Mouse (Mus musculus): Measurements from ENCODE around the gene Rdh5.

Rdh5 gene

DNA sequence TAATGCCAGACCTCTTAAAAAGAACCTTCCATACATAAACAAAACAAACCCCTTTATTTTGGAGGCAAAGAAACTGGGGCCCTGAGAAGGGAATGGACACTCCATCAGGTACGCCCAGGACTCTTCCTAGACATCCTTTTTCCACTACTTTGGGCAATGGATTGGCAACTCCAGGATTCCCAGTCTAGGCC lies at the start of gene Rdh5:
TSS of gene Rdh5 (minus strand) at position 67 of the 191 bp plus-strand sequence.
- DNase-seq (ENCODE audit: low spot score in 2 of 2) = no peak

DNA sequence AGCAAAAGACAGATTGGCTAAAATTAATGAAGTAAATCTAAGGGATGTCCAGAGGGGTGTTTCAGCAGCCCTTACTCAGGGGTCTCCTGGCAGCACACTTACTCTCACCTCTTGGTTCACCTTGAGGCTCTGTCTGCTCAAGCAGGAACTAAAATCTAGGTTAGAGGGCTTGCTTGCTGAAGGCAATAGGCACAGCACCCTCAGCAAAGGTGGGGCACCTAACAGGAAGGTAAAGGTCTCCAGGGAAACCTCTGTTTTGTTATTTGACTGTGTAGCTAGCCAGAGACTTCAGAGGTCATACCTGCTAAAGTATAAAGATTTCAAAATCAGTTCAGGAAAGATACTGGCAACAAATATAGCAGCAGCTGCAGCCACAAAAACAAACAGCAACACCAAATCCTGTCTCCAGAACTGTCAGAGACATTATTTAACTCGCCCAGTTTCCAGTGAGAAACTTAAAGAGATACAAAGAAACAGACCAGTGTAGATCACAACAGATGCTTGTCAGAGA lies 48.1 kb upstream of the Rdh5 start:
- no peak for DNase-seq (ENCODE audit: low spot score in 2 of 2)

DNA sequence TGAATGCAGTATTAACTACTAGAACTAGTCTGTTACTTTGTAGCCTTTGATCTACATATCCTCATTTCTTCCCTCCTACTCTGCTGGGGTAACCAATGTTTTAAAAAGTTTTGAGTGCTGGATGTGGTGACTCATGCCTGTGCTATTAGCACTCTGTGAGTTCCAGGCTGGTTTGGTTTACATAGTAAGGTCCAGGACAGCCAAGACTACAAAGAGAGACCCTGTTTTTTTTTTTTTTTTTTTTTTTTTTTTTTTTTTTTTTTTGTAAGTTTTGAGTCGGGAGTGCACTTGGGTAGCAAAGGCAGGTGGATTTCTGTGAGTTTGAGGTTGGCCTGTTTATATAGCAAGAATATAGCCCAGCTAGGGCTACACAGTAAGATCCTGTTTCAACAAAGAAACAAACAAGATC lies 45.7 kb upstream of the Rdh5 start:
- no peak for DNase-seq (ENCODE audit: low spot score in 2 of 2)

- no peak for DNase-seq (ENCODE audit: low spot score in 2 of 2)
Observed at GRCm38 (mm10) chr10:128965871-128966270, 43.2 kb upstream of the Rdh5 start.

DNA sequence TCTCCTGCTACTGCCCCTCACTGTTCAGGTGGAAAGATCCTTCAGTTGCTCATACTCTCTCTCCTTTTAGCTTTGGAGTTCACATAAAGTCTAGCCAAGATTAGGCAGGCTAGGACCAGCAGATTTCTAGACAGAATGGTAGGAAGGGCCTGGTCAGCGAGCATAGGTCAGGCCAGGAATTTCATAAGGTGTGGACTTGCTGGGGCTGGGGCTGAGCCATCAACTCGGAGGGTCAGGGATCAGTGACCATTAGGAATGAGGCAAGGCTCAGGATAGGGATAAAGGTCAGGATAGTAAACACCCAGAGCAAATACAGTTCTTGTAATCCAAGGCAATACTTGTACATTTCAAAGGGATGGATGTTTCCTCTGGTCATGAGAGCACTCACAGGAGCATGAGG lies 42.3 kb upstream of the Rdh5 start:
- no peak for DNase-seq (ENCODE audit: low spot score in 2 of 2)

DNA sequence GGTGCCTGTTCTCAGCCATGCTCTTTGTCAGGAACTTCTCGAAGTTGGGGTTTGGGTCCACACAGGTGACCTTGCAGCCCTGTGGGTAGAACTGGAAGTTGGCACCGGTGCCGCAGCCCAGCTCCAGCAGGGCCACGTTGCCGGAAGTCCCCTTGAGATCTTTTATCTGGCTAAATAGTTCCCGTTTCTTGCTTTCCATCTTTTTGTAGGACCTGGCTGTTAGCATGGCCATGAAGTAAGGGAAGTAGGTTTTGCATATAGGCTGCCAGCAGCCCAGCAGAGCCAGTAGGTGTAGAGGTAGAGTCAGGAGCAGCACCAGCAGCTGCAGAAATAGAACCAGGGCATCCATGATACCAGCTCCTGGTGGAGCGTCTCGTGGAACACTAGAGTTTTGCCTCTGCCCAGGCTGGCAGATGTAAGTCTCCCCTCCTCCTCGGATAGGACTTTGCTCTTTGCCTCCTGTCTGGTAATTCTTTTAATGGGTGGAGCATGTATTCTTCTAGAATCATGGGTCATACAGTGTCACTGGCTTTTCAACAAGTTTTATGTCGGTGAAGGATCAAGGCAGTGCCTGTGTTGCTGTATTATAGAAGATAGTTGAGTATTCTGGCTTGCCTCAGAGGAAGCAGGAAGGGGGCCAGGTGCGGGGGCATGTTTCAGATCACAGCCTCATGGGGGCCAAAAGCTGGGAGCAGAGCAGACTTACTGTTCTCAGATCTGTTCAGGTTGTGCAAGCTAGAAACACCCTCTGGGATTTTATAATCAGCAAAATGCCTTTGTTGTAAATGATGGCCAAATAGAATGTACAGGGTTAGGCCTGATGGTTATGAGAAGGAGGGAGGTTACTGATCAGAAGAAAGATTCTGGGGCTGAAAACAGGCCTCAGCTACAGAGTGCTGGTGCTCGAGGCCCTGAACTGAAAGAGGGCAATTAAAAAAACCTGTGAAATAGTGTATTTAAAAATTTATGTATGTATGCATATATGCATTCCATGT lies 38.2 kb upstream of the Rdh5 start, which contains the start of gene Mettl7b:
TSS of gene Mettl7b (minus strand) at position 399 of the 995 bp plus-strand sequence.
- DNase-seq (ENCODE audit: low spot score in 2 of 2) = no peak

DNA sequence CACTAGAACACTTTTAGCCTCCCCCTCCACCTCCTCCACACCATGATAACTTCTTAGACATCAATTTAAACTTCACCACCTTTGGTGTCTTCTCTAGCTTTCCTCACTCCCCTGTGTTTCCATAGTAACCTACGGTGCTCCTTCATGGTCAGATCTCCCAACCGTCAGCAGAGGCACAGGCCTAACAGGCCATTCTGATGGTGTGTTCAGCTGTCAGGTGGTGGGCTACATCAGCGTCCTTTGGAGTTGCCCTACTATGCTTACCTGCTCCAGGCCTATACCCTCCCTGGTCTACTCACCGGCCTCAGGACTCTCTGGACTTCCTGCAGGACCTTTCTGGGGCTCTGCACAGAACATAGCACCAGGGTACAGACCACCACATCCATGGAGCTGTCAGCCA lies 37.5 kb upstream of the Rdh5 start:
- no peak for DNase-seq (ENCODE audit: low spot score in 2 of 2)

DNA sequence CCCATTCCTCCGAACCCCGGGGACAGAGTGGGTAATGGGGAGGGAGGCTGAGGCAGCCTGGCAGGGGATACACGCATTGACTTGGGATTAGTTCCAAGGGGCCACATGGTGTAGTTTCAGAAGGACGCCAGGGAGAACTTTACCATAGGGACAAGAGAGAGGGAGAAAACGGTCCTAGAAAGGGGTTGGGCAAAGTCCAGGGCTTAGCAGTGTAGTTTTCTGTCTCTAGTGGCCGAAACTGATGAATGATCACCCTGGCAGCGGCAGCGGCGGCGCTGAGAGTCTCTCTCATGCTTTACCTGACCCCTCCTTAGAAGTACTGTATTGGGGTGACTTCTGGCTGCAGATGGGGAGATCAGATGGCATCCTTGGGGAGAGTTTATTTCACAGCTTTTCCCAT lies 35.7 kb upstream of the Rdh5 start:
- no peak for DNase-seq (ENCODE audit: low spot score in 2 of 2)

- DNase-seq (ENCODE audit: low spot score in 2 of 2) = no peak
Observed at GRCm38 (mm10) chr10:128950208-128950887, 27.7 kb upstream of the Rdh5 start.

- DNase-seq (ENCODE audit: low spot score in 2 of 2) = no peak
Observed at GRCm38 (mm10) chr10:128947496-128947895, 24.8 kb upstream of the Rdh5 start.

DNA sequence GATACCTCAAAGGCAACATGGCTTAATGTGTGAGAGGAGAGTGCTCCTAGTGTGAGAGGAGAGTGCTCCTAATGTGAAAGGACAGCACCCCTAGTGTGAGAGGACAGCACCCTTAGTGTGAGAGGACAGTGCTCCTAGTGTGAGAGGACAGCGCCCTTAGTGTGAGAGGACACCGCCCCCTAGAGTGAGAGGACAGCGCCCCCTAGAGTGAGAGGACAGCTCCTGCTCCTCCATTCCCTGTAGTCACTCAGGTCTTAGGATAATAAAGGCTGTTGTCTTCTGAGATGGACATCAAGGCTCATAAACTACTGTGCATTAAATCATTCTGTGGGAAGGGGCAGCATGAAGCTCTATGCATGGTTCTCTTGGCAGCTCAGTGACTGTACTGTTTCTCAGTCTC lies 23.0 kb upstream of the Rdh5 start:
- peak in 1 of 2 experiments; percentile 50 for DNase-seq (ENCODE audit: low spot score in 2 of 2)

GRCm38 (mm10) chr10:128940475-128941061 lies 17.9 kb upstream of the Rdh5 start:
- DNase-seq (ENCODE audit: low spot score in 2 of 2) = no peak

- no peak for DNase-seq (ENCODE audit: low spot score in 2 of 2)
Observed at GRCm38 (mm10) chr10:128938974-128939373, 16.3 kb upstream of the Rdh5 start.

- peak; percentile 46 to 88 for DNase-seq (ENCODE audit: low spot score in 2 of 2)
Observed at GRCm38 (mm10) chr10:128938457-128938856, 15.8 kb upstream of the Rdh5 start.

- no peak for DNase-seq (ENCODE audit: low spot score in 2 of 2)
Observed at GRCm38 (mm10) chr10:128937756-128938390, 15.2 kb upstream of the Rdh5 start.

DNA sequence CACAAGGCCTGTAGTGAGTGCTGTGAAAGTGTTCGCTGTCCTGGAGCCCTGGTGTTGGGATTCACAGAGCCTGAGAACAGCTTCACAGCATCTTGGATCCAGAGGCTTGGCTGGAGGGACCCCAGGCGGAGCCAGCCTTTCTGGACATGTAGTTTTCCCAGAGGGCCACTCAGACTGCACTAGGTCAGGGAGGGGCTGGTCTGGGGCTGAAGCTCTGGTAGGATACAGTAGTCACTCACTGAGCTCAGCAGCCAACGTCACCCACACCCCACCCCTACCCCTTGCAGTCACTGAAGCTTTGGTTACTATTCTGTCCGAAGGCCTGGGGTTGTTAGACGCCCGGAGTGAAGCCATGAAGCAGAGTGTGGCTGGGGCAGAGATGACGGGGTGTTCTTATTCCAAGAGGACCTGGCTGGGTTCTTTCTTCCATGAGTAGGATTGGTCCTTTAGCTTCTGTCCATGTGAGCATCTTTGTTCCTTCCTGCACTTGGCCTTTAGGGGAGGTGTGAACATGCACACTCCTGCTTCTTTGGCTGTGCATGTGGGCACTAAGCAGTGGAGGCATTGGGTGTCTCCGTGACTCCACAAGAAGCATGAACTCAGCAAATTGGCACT lies 13.2 kb upstream of the Rdh5 start:
- DNase-seq (ENCODE audit: low spot score in 2 of 2) = no peak

DNA sequence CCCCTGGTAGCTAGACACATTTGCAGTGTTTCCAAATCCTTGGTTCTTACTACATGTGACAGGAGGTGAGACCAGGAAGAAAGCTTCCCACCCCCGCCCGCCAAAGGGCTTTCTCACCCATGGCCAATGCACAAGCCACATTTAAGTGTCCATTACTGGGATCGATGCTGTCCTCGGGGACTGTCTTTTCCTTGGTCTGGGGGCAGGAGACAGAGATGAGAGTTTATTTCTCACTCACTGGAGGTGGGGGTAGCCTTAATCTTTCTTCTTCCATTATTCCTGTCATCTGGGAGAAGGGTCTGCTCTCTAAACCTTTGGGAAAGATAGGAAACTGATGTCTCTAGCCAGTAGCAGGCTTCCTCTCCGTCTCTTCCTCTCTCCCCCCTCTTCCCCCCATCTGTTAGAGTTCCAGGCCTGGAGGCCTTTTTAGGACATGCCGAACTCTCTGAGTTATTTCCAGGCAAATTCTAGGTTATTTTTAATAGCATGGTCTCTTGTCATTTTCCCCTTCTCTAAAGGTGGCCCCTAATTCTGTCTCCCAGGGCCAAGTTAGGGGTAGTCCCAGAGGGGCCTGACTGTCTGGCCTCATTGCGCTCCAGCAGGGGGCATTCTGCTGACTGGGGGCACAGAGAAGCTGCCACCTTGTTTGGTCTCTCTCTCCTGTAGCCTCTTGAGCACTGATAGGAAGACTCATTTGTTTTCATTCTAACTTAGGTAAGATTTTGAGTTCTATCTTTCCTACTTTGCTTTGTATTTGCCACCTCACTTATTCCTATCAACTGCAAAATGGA lies 12.5 kb upstream of the Rdh5 start:
- no peak for DNase-seq (ENCODE audit: low spot score in 2 of 2)

DNA sequence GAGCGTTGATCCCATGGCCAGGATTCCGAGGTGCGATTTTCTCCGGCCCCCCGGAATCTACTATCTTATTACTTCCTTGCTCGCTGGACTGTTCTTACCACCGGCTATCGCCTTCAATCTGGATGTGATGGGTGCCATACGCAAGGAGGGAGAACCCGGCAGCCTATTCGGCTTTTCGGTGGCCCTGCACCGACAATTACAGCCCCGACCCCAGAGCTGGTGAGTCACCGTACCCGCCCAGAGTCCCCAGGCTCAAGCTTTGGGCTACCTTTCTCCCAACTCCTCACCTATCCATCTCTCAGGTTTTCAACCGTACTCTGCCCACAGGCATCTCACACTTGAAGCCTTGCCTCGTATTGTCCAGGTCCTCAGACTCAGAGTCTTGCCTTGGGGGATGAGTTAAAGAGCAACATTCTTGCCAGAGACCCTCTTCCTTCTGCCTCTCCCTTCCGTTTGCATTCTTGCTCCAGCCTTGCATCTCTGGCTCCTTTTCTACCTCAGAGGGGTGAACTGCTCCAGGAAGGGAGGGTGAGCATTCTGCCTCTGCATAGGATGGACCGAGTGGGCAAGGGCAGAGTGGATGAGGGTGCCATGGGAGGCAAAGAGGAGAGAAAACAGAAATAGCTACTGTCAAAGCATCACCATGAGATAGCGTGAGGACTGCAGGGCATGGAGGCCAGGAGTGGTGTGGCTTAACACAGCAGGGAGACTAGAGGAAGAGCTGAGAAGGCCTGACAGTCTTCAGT lies 11.5 kb upstream of the Rdh5 start:
- no peak for DNase-seq (ENCODE audit: low spot score in 2 of 2)

- DNase-seq (ENCODE audit: low spot score in 2 of 2) = peak in 1 of 2 experiments; percentile 46
Observed at GRCm38 (mm10) chr10:128933574-128933973, 10.9 kb upstream of the Rdh5 start, which contains the start of gene Itga7. Gene Itga7, plus strand, starts transcription at chr10:128933818.

DNA sequence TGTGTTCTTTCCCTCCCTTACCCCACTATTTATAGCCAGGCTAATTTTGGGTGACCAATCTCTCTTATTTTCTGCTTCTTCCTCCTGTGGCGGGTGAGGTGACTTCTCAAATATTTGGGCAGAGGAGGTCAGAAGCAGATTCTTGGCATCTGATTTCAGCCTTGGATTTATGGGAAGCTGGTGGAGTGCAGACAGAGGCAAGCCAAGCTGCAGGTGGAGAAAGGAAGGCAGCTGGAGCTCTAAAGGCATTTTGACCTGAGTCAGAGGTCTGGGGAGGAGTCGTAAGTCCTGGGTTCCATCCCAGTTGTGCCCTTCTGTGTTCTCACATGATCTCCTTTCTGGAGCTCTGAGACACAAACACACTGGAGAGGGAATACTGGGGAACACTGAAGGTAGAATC lies 8.8 kb upstream of the Rdh5 start:
- DNase-seq (ENCODE audit: low spot score in 2 of 2) = no peak

Data from cerebellum, postnatal 4 days (tissue).